In genomic region chr1:86529590-86529989, GRCm38 (mm10) we compare ENCODE assay signal across 9 mouse cellular contexts. TPM values are rescaled to one million over a fixed set of nuclear protein-coding genes. Genes with fewer than 3 reads are reported as not detected.
DNase-seq lines count a peak whose midpoint lies in the region; ATAC-seq and TF ChIP-seq lines count a peak whose summit lies in the region.
"Had no signal": no experiment of that assay in that cellular context is flagged by ENCODE, and none has a peak within 500 bp of the region (broad histone marks: within the 10 kb centered on the region; RNA-seq: fewer than 3 reads in every experiment).

No protein-coding gene starts in this region.

- TF ChIP-seq RAD21 in CH12.LX (IDR thresholded peaks at IDR 0.05; ENCODE audit: low read depth, low read length), result no peak

- peaks cover 2% of the 10 kb centered on the region for H3K79me2 ChIP-seq in heart, adult 2 months (replicated peaks; ENCODE audit: control insufficient read depth, insufficient read depth, low read length)
- H3K79me2 ChIP-seq in CH12.LX (replicated peaks; ENCODE audit: control insufficient read depth, extremely low read depth, insufficient read depth, poor library complexity, severe bottlenecking) (peaks cover 46% of the 10 kb centered on the region), macrophage (ENCODE audit: inconsistent target) (peaks cover 44% of the 10 kb centered on the region)

- no peak overlapping the region for H3K27ac ChIP-seq in heart, adult 2 months
- H3K27ac ChIP-seq in CH12.LX (ENCODE audit: insufficient read depth, low read depth), result peak overlapping the region; percentile 30; the same call in 1 of the 2 replicates
- H3K27ac ChIP-seq in forebrain, embryonic 16.5 days (ENCODE audit: low read length), result no peak overlapping the region
- H3K27ac ChIP-seq in macrophage, result no peak overlapping the region

- no peaks in the 10 kb centered on the region for H3K36me3 ChIP-seq in heart, adult 2 months (ENCODE audit: control insufficient read depth, insufficient read depth, low read length)
- H3K36me3 ChIP-seq in CH12.LX (replicated peaks in 1 of 2; ENCODE audit: control insufficient read depth in 1 of 2, insufficient read depth in 1 of 2, low read length in 1 of 2) (peaks cover 19 to 38% of the 10 kb centered on the region in 2 experiments), macrophage (ENCODE audit: inconsistent target) (0 out of 2 replicates have a peak, but pooled peaks cover 7% of the 10 kb centered on the region)
- H3K36me3 ChIP-seq in forebrain, embryonic 16.5 days (ENCODE audit: control insufficient read depth, insufficient read depth), result peaks cover 13% of the 10 kb centered on the region

- no peak for TF ChIP-seq POLR2A in heart, adult 2 months (IDR thresholded peaks at IDR 0.05; ENCODE audit: insufficient read depth, low read depth, low read length)
- no peak for TF ChIP-seq POLR2A in CH12.LX (IDR thresholded peaks at IDR 0.05; ENCODE audit: low read depth, low read length)

- H3K9me3 ChIP-seq in CH12.LX (replicated peaks; ENCODE audit: low read length), result no peaks in the 10 kb centered on the region
- H3K9me3 ChIP-seq in forebrain, embryonic 16.5 days (ENCODE audit: control insufficient read depth, low read length), result no peaks in the 10 kb centered on the region

- ATAC-seq in forebrain, embryonic 16.5 days, result no peak
- ATAC-seq: Patski had no signal

- H3K4me2 ChIP-seq in CH12.LX (ENCODE audit: insufficient read depth, low read depth, poor library complexity, severe bottlenecking), result peak overlapping the region; percentile 95
- H3K4me2 ChIP-seq in forebrain, embryonic 16.5 days (ENCODE audit: low read length), result peak overlapping the region; percentile 89

- TF ChIP-seq EP300 in heart, adult 2 months (IDR thresholded peaks at IDR 0.05; ENCODE audit: insufficient read depth, low read depth, low read length), result no peak
- no peak for TF ChIP-seq EP300 in CH12.LX (IDR thresholded peaks at IDR 0.05; ENCODE audit: low read length)

- no peak overlapping the region for H3K9ac ChIP-seq in heart, adult 2 months (ENCODE audit: low read depth, low read length)
- peak overlapping the region; percentile 98 for H3K9ac ChIP-seq in CH12.LX (ENCODE audit: insufficient read depth, low read depth)
- H3K9ac ChIP-seq in forebrain, embryonic 16.5 days (replicated peaks; ENCODE audit: low read depth, low read length), result peak overlapping the region; percentile 99

- peaks cover 1% of the 10 kb centered on the region; the same call in 1 of the 2 replicates for H3K4me1 ChIP-seq in heart, adult 2 months (ENCODE audit: control insufficient read depth, insufficient read depth, low read length)
- peaks cover 6 to 41% of the 10 kb centered on the region in 2 experiments for H3K4me1 ChIP-seq in CH12.LX (ENCODE audit: control insufficient read depth in 1 of 2, insufficient read depth in 2 of 2)
- peaks cover 42% of the 10 kb centered on the region for H3K4me1 ChIP-seq in forebrain, embryonic 16.5 days (replicated peaks; ENCODE audit: control insufficient read depth, insufficient read depth, low read length)

- no peaks in the 10 kb centered on the region for H3K27me3 ChIP-seq in heart, adult 2 months (ENCODE audit: control insufficient read depth, insufficient read depth, low read length)
- no peaks in the 10 kb centered on the region for H3K27me3 ChIP-seq in CH12.LX (replicated peaks)
- no peaks in the 10 kb centered on the region for H3K27me3 ChIP-seq in forebrain, embryonic 16.5 days (replicated peaks; ENCODE audit: control insufficient read depth, insufficient read depth, low read length)
- H3K27me3 ChIP-seq: Patski had no signal

- in situ Hi-C loops in CH12.LX (cut with MboI; ENCODE audit: low pct_ligation_motif_present, low pct_unique_long_range_greater_than_20kb, low sequenced_read_pairs), result no loop called here

- H3K4me3 ChIP-seq in heart, adult 2 months, result peak overlapping the region; percentile 91; the same call in 1 of the 2 replicates
- H3K4me3 ChIP-seq in CH12.LX (replicated peaks in 1 of 3; ENCODE audit: low read depth in 2 of 3, low read length in 2 of 3, poor library complexity in 1 of 3) (peak overlapping the region; percentile 59 to 95 (median 91)), macrophage (ENCODE audit: inconsistent target) (peak overlapping the region; percentile 79; the same call in 1 of the 2 replicates)
- peak overlapping the region; percentile 98 for H3K4me3 ChIP-seq in forebrain, embryonic 16.5 days (replicated peaks; ENCODE audit: low read length)

- TF ChIP-seq CTCF in heart, adult 2 months (IDR thresholded peaks at IDR 0.05), result no peak
- no peak for TF ChIP-seq CTCF in CH12.LX (conservative IDR thresholded peaks at IDR 0.05 in 1 of 2, IDR thresholded peaks at IDR 0.05 in 1 of 2; ENCODE audit: low read depth in 2 of 2, low read length in 2 of 2)

- WGBS in heart, adult 2 months, result 14% methylated on average over 4 of the region's 4 CpGs
- WGBS in forebrain, embryonic 16.5 days, result 28% methylated on average over 4 of the region's 4 CpGs
- whole genome bisulfite sequencing in macrophage (ENCODE audit: missing documents), result 0% methylated on average over 3 of the region's 4 CpGs

- intact Hi-C loops in heart, adult 2 months (cut with DNase I), result no loop called here
- intact Hi-C loops in heart, postnatal 14 days (cut with DNase I), result loop anchor here (5.0 kb wide), 1 partner anchor 57 kb away; no protein-coding TSS in a partner anchor

- DNase-seq in heart, adult 2 months, result no peak
- no peak for DNase-seq in heart, postnatal 14 days
- no peak for DNase-seq in CH12.LX (ENCODE audit: extremely low read depth)
- DNase-seq in right cerebral cortex, postnatal 14 days, result no peak
- DNase-seq in urinary bladder, postnatal 36 days (ENCODE audit: low spot score in 2 of 2), result no peak
- no peak for DNase-seq in testis, postnatal 14 days (ENCODE audit: low spot score)

- dilution Hi-C loops in CH12.LX (cut with MboI; ENCODE audit: extremely low pct_ligation_motif_present, extremely low pct_unique_long_range_greater_than_20kb, low sequenced_read_pairs), result no loop called here

TF ChIP-seq in CH12.LX, 34 proteins besides CTCF, POLR2A, EP300 and RAD21:
- no peak for TF ChIP-seq ZKSCAN1 (IDR thresholded peaks at IDR 0.05; ENCODE audit: borderline replicate concordance, low read depth, low read length)
- no peak for TF ChIP-seq USF1 (IDR thresholded peaks at IDR 0.05; ENCODE audit: low read depth, low read length)

RNA-seq across cellular contexts. Expression of gene Ptma, which starts 3.1 kb away (rescaled TPM):
- 100 to 1,000 TPM; 200 to 227 TPM for total RNA-seq in heart, adult 2 months (2021)
- polyA plus RNA-seq in heart, adult 2 months (2012; rRNA removed), result 169 and 177 TPM in 2 replicates
- 100 to 1,000 TPM; 290 to 401 TPM for total RNA-seq in heart, postnatal 14 days (2021)
- total RNA-seq in CH12.LX (2012; rRNA removed) (2,835 and 3,525 TPM in 2 replicates), CH12.LX (2014; rRNA removed) (5,060 and 5,084 TPM in 2 replicates)
- polyA plus RNA-seq in CH12.LX (2012; ENCODE audit: insufficient read length, low read depth) (4,957 and 5,324 TPM in 2 replicates), macrophage (2018) (808 to 1,710 TPM (median 1,042 TPM) in 3 replicates)
- polyA plus RNA-seq in forebrain, embryonic 16.5 days (2015; fragmentation: Nextera tagmentation; extraction: Ambion mirVana), result 1,987 and 2,275 TPM in 2 replicates
- 100 to 1,000 TPM in 1 of 26 experiments, 10 to 100 TPM in 25; 14.8 to 195 (median 44.0) TPM for total RNA-seq in macrophage (2018; cell fraction: chromatin; rRNA removed)
- 100 to 1,000 TPM; 533 to 930 (median 702) TPM for total RNA-seq in macrophage (2018; cell fraction: cytosol; rRNA removed)
- total RNA-seq in macrophage (2018; cell fraction: nucleus; rRNA removed), result 100 to 1,000 TPM; 100 to 475 (median 211) TPM

RNA-seq across cellular contexts. Expression of gene Pde6d, which starts 52.8 kb away (rescaled TPM):
- total RNA-seq in heart, adult 2 months (2021), result 10 to 100 TPM; 40.4 to 47.6 TPM
- 27.9 and 39.2 TPM in 2 replicates for polyA plus RNA-seq in heart, adult 2 months (2012; rRNA removed)
- 10 to 100 TPM; 40.3 to 44.5 TPM for total RNA-seq in heart, postnatal 14 days (2021)
- total RNA-seq in CH12.LX (2012; rRNA removed), result 6.6 and 7.1 TPM in 2 replicates
- total RNA-seq in CH12.LX (2014; rRNA removed), result 23.2 and 24.2 TPM in 2 replicates
- polyA plus RNA-seq in CH12.LX (2012; ENCODE audit: insufficient read length, low read depth), result 16.8 and 20.8 TPM in 2 replicates
- 88.7 and 90.1 TPM in 2 replicates for polyA plus RNA-seq in forebrain, embryonic 16.5 days (2015; fragmentation: Nextera tagmentation; extraction: Ambion mirVana)
- total RNA-seq in macrophage (2018; cell fraction: chromatin; rRNA removed), result 10 to 100 TPM in 14 of 26 experiments, 1 to 10 TPM in 12; 2.7 to 19.5 (median 12.7) TPM
- total RNA-seq in macrophage (2018; cell fraction: cytosol; rRNA removed), result 10 to 100 TPM; 20.8 to 44.6 (median 37.1) TPM
- total RNA-seq in macrophage (2018; cell fraction: nucleus; rRNA removed), result 10 to 100 TPM in 19 of 26 experiments, 1 to 10 TPM in 7; 6.1 to 23.5 (median 14.7) TPM
- polyA plus RNA-seq in macrophage (2018), result 23.4 to 36.5 TPM (median 31.5 TPM) in 3 replicates

RNA-seq across cellular contexts. Expression of gene Cops7b, which starts 53.1 kb away (rescaled TPM):
- total RNA-seq in heart, adult 2 months (2021), result 10 to 100 TPM; 11.2 to 12.0 TPM
- 18.2 and 22.4 TPM in 2 replicates for polyA plus RNA-seq in heart, adult 2 months (2012; rRNA removed)
- total RNA-seq in heart, postnatal 14 days (2021), result 10 to 100 TPM; 10.8 to 11.5 TPM
- 21.2 and 25.1 TPM in 2 replicates for total RNA-seq in CH12.LX (2012; rRNA removed)
- 19.8 and 21.3 TPM in 2 replicates for total RNA-seq in CH12.LX (2014; rRNA removed)
- 31.3 and 31.5 TPM in 2 replicates for polyA plus RNA-seq in CH12.LX (2012; ENCODE audit: insufficient read length, low read depth)
- polyA plus RNA-seq in forebrain, embryonic 16.5 days (2015; fragmentation: Nextera tagmentation; extraction: Ambion mirVana), result 59.7 and 64.6 TPM in 2 replicates
- 10 to 100 TPM in 15 of 26 experiments, 1 to 10 TPM in 11; 2.2 to 30.2 (median 12.3) TPM for total RNA-seq in macrophage (2018; cell fraction: chromatin; rRNA removed)
- total RNA-seq in macrophage (2018; cell fraction: cytosol; rRNA removed), result 10 to 100 TPM in 20 of 26 experiments, 1 to 10 TPM in 6; 6.6 to 13.9 (median 11.8) TPM
- total RNA-seq in macrophage (2018; cell fraction: nucleus; rRNA removed), result 10 to 100 TPM in 16 of 26 experiments, 1 to 10 TPM in 10; 2.6 to 36.4 (median 11.5) TPM
- polyA plus RNA-seq in macrophage (2018), result 8.6 to 14.1 TPM (median 11.7 TPM) in 3 replicates
